Mouse (Mus musculus): ENCODE data around the gene Cds1.

- TF ChIP-seq CTCF (IDR thresholded peaks at IDR 0.05; ENCODE audit: low read depth), result no peak
- no peak for TF ChIP-seq EP300 (IDR thresholded peaks at IDR 0.05; ENCODE audit: low read depth)
Observed at GRCm38 (mm10) chr5:101847323-101847722, 82.4 kb downstream of the Cds1 start.

All from liver, embryonic 14.5 days (tissue).